Mouse (Mus musculus) heart, embryonic 12.5 days (tissue): ENCODE measurements around the gene Elovl3. TPM values are rescaled to one million over a fixed set of nuclear protein-coding genes. Genes with fewer than 3 reads are reported as not detected.
A peak's percentile ranks its signal among the peaks of the same experiment; 100 is the strongest.
"Not testable (repeated sequence)": the region's sequence is repeated elsewhere in the genome, so short reads cannot be mapped to it uniquely, and the experiment has no call there.

Source experiments
- ATAC-seq: fragments of 200-750 bp; cut with Nextera tagmentation; 2 replicates; pipeline ENCODE4 v1.8.0; 2017; ENCODE audit warnings: moderate TSS enrichment, moderate library complexity; ENCODE audit not compliant: insufficient number of reproducible peaks, low FRiP score
- H3K27ac ChIP-seq: fragments of 300-500 bp; sonication (generic); 2 replicates; pipeline ENCODE4 v1.5.1; 2016; ENCODE audit warnings: mild to moderate bottlenecking, moderate library complexity; ENCODE audit not compliant: poor library complexity, severe bottlenecking
- H3K27me3 ChIP-seq: fragments of 300-500 bp; sonication (generic); replicated peaks from 2 replicates; pipeline ENCODE4 v1.6.1; 2016; ENCODE audit warnings: mild to moderate bottlenecking, moderate library complexity
- H3K36me3 ChIP-seq: fragments of 300-500 bp; sonication (generic); 2 replicates; pipeline ENCODE4 v1.6.1; 2016; ENCODE audit warnings: mild to moderate bottlenecking, moderate library complexity
- H3K4me1 ChIP-seq: fragments of 300-500 bp; sonication (generic); replicated peaks from 2 replicates; pipeline ENCODE4 v1.6.1; 2016; ENCODE audit warnings: mild to moderate bottlenecking
- H3K4me2 ChIP-seq: fragments of 300-500 bp; sonication (generic); 2 replicates; pipeline ENCODE4 v1.6.1; 2016; ENCODE audit warnings: mild to moderate bottlenecking, moderate library complexity
- H3K4me3 ChIP-seq: fragments of 300-500 bp; sonication (generic); 2 replicates; pipeline ENCODE4 v1.5.1; 2016; ENCODE audit warnings: mild to moderate bottlenecking
- H3K9ac ChIP-seq: fragments of 300-500 bp; sonication (generic); 2 replicates; pipeline ENCODE4 v1.6.1; 2016; ENCODE audit warnings: mild to moderate bottlenecking, moderate library complexity
- H3K9me3 ChIP-seq: fragments of 300-500 bp; sonication (generic); replicated peaks from 2 replicates; pipeline ENCODE4 v1.6.1; 2016; ENCODE audit warnings: mild to moderate bottlenecking, moderate library complexity
- WGBS: fragments of 180-500 bp; shearing (Covaris S2); methylation state at CpG from one replicate; pipeline ENCODE4 v1.1.7; 2016; 5-methylcytosine and 5-hydroxymethylcytosine counted together
- polyA plus RNA-seq: library from polyadenylated mRNA; unstranded; fragments of >200 nt; fragmentation: Nextera tagmentation; extraction: Ambion mirVana; gene quantifications from 2 replicates; pipeline ENCODE4 v1.2.1, GENCODE M21; 2016

The Elovl3 gene
- polyA plus RNA-seq, 1 experiment from 2014 or later = not detected

DNA sequence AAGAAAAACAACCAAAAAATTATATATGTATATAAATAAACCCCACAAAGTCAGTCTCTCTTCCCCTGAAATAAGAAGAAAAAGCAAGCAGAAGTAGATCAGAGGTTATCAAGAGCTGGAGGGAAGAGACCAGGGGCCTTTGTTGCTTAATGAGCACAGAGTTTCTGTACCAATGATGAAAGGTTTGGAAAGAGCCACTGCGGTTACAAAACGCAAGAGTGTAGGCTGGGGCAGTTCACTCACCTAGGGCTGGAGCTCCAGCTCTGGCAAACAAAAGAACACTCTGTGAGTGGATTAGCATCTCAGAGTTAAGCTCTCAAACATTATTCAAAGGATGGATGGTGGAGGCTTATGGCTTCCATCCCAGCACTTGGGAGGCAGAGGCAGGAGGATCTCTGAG, 21.5 kb upstream of the Elovl3 start:
- Histone ChIP-seq H3K9me3 (no peaks in the 10 kb centered on the region), H3K4me3 (no peak overlapping the region), H3K4me1 (no peaks in the 10 kb centered on the region), H3K27me3 (no peaks in the 10 kb centered on the region), H3K27ac (no peak overlapping the region), H3K4me2 (no peak overlapping the region), H3K9ac (no peak overlapping the region), H3K36me3 (no peaks in the 10 kb centered on the region)
- ATAC-seq = no peak
- 84% methylated on average over 2 of the region's 2 CpGs for WGBS

DNA sequence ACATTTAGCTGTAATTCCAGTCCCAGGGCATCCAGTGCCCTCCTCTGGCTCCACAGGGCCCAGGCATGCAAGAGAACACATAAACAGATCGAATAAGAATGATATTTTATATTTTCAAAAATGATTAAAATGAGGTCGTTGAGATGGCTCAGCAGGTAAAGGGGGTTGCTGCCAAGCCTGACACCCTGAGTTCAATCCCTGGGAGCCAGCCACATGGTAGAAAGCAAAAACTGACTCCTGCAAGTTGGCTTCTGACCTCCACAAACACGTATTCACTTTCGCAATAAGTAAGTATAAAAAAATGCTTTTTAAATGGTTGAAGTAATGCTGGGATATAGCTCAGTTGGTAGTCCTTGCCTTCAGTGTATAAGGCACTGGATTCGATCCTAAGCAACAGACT, 20.9 kb upstream of the Elovl3 start:
- WGBS = 81% methylated on average over 5 of the region's 5 CpGs
- H3K27me3 ChIP-seq = no peaks in the 10 kb centered on the region
- H3K4me3 ChIP-seq = no peak overlapping the region
- no peak overlapping the region for H3K27ac ChIP-seq
- no peak for ATAC-seq
- no peaks in the 10 kb centered on the region for H3K4me1 ChIP-seq
- no peaks in the 10 kb centered on the region for H3K36me3 ChIP-seq
- H3K9ac ChIP-seq = no peak overlapping the region
- H3K4me2 ChIP-seq = no peak overlapping the region
- H3K9me3 ChIP-seq = no peaks in the 10 kb centered on the region

DNA sequence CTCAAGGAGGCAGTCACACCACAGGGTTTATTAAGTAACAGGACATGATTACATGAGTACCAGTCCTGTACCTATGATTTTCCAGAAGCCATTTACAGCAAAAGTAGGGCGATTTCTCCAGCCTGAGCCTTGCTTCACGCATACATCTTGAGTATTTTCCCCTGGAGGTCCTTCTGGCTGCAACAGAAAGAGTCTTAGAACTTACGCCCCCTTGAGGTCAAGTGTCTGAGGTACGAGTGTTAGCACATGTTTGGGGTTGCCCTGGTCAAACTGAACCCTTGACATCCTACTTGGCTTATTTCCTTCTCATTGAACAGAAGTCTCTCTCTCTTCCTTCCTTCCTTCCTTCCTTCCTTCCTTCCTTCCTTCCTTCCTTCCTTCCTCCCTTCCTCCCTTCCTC, 17.1 kb upstream of the Elovl3 start:
- Histone ChIP-seq H3K9ac (no peak overlapping the region), H3K4me3 (no peak overlapping the region), H3K27me3 (no peaks in the 10 kb centered on the region), H3K36me3 (no peaks in the 10 kb centered on the region), H3K4me2 (no peak overlapping the region), H3K4me1 (no peaks in the 10 kb centered on the region), H3K27ac (no peak overlapping the region), H3K9me3 (no peaks in the 10 kb centered on the region)
- WGBS = 67% methylated on average over 4 of the region's 4 CpGs
- no peak for ATAC-seq

DNA sequence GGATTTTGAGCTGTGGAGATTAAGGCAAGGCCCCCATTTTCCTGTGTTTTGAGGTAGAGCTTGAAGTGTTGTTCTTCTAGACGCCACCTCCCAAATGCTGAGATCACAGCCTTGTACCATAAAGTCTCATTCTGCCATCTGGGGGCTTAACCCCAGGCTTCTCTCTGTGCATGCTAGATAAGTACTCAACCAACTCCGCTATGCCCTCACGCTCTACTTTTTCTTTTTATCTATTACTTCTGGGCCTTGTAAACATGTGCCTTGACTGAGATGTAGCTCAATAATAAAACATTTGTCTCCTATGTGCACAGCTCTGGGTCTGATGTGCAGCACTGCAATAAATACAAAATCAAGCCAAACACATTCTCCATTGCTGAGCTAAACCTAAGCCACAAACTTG, 12.2 kb upstream of the Elovl3 start:
- H3K27ac ChIP-seq = no peak overlapping the region
- no peaks in the 10 kb centered on the region for H3K36me3 ChIP-seq
- H3K4me2 ChIP-seq = no peak overlapping the region
- no peak for ATAC-seq
- no peak overlapping the region for H3K4me3 ChIP-seq
- H3K9ac ChIP-seq = no peak overlapping the region
- no peaks in the 10 kb centered on the region for H3K27me3 ChIP-seq
- H3K4me1 ChIP-seq = no peaks in the 10 kb centered on the region
- H3K9me3 ChIP-seq = no peaks in the 10 kb centered on the region
- WGBS = 87% methylated on average over 3 of the region's 3 CpGs

DNA sequence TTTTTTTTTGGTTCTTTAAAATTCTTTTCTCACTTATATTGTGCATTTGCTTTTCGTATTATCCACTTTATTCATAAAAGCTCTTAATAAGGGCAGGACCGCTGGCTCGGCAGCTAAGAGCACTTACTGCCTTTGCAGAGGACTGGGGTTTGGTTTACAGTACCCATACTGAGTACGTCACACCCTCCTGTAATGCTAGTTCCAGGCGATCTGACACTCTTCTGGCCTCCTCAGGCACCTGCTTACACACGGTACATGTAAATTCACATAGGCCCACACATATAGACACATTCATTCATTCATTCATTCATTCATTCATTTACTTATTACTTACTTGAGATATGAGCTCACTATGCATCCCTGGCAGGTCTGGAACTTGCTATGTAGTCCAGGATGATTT, 10.8 kb upstream of the Elovl3 start:
- H3K4me1 ChIP-seq = no peaks in the 10 kb centered on the region
- H3K27me3 ChIP-seq = no peaks in the 10 kb centered on the region
- no peaks in the 10 kb centered on the region for H3K9me3 ChIP-seq
- no peak for ATAC-seq
- H3K9ac ChIP-seq = no peak overlapping the region
- no peak overlapping the region for H3K4me3 ChIP-seq
- no peak overlapping the region for H3K4me2 ChIP-seq
- H3K27ac ChIP-seq = no peak overlapping the region
- H3K36me3 ChIP-seq = no peaks in the 10 kb centered on the region
- 70% methylated on average over 6 of the region's 6 CpGs for WGBS

DNA sequence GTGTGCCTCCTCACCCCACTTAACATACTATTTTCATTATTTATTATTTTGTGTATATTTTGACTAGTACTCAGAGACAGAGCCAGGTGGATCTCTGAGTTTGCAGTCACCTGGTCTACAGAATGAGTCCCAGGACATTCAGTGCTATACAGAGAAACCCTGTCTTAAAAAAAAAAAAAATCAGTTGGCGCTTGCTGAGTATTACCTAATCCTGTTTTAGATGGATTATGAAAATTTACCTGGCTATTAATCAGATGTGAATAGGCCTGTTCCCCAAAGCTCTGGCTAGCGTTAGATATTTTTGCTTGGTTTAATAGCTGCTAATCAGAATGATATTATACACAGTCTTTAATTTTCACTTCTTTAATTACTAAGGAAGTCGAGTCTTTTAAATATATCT, 7.8 kb upstream of the Elovl3 start:
- Histone ChIP-seq H3K36me3 (no peaks in the 10 kb centered on the region), H3K9ac (no peak overlapping the region), H3K4me2 (no peak overlapping the region), H3K27ac (no peak overlapping the region), H3K4me3 (no peak overlapping the region), H3K4me1 (no peaks in the 10 kb centered on the region), H3K27me3 (peaks cover 7% of the 10 kb centered on the region; the same call in 1 of the 2 replicates), H3K9me3 (no peaks in the 10 kb centered on the region)
- WGBS = 73% methylated on average over 3 of the region's 3 CpGs
- no peak for ATAC-seq

DNA sequence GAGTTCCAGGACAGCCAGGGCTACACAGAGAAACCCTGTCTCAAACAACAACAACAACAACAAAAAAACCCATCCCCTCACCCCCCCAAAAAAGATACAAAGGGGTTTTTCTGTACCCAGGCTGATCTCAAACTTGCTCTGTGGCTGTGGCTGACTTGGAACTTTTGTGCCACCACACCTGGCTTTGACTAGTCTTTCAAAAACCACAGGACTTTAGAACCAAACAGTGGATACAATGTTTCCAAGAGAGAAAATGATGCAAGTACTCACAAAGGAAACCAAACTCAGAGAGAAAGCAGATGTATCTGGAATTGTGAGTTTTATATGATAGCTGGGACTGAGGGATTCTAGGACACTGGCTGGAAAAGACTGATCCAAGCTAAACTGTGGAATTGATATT, 7.0 kb upstream of the Elovl3 start:
- no peak overlapping the region for H3K27ac ChIP-seq
- ATAC-seq = no peak

DNA sequence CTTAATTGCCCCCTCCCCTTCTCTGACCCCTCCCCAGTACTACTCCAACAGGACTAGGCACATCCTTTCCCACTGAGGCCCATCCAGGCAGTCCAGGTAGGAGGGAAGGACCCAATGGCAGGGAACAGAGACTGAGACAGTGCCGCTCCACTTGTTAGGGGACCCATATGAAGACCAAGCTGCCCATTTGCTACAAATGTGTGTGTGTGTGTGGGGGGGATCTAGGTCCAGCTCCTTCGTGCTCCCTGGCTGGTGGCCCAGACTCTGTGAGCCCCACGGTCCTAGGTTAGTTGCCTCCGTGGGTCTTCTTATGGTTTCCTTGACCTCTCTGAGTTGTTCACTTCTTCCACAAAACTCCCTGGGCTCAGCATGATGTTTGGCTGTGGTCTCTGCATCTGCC, 5.4 kb upstream of the Elovl3 start:
- peaks cover 19% of the 10 kb centered on the region for H3K27me3 ChIP-seq
- no peak for ATAC-seq

More for the DNA sequence above, 7.0 kb upstream of the Elovl3 start:
- H3K27me3 ChIP-seq = peaks cover 7% of the 10 kb centered on the region; the same call in 1 of the 2 replicates
- no peaks in the 10 kb centered on the region for H3K9me3 ChIP-seq
- H3K4me1 ChIP-seq = no peaks in the 10 kb centered on the region
- H3K4me3 ChIP-seq = no peak overlapping the region
- H3K36me3 ChIP-seq = no peaks in the 10 kb centered on the region
- H3K9ac ChIP-seq = no peak overlapping the region
- no peak overlapping the region for H3K4me2 ChIP-seq

DNA sequence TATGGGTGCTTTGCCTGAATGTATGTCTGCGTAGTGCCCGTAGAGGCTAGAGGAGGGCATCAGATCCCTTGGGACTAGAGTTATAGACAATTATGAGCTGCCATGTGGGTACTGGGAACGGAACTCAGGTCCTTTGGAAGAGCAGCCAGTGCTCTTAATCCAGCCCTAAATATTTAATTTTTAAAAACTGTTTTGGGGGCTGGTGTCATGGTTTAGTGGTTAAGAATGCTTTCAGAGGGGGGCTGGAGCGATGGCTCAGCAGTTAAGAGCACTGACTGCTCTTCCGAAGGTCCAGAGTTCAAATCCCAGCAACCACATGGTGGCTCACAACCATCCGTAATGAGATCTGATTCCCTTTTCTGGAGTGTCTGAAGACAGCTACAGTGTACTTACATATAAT, 2.0 kb upstream of the Elovl3 start:
- H3K4me1 ChIP-seq, ATAC-seq, H3K27ac ChIP-seq, H3K36me3 ChIP-seq, H3K9me3 ChIP-seq, H3K4me2 ChIP-seq, H3K9ac ChIP-seq, H3K4me3 ChIP-seq: not testable (repeated sequence)
- peaks cover 54% of the 10 kb centered on the region for H3K27me3 ChIP-seq
- WGBS = 68% methylated on average over 6 of the region's 6 CpGs

More for the DNA sequence above, 5.4 kb upstream of the Elovl3 start:
- no peaks in the 10 kb centered on the region for H3K36me3 ChIP-seq
- no peak overlapping the region for H3K4me3 ChIP-seq
- no peak overlapping the region for H3K4me2 ChIP-seq
- H3K9me3 ChIP-seq = no peaks in the 10 kb centered on the region
- no peak overlapping the region for H3K27ac ChIP-seq
- WGBS = 74% methylated on average over 4 of the region's 4 CpGs
- H3K9ac ChIP-seq = no peak overlapping the region
- no peaks in the 10 kb centered on the region for H3K4me1 ChIP-seq

DNA sequence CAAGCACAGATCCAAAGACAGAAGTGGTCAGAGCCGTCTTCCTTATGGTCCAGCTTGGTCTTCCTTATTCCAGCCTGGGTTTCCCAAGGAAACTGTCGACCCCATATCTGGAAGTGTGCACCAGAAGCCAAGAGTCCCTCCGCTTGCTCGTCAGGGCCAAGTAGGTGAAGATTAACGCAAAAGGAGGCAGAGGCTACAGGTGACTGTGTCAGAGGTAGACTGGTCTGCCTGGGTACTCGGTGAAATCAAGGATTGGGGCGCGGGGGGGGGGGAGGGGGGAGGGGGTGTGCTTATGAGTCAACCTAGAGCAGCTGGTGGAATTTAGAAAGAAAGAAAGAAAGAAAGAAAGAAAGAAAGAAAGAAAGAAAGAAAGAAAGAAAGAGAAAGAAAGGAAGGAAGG, 414 bp upstream of the Elovl3 start:
- Histone ChIP-seq H3K27ac (no peak overlapping the region), H3K36me3 (no peaks in the 10 kb centered on the region), H3K4me2 (peak overlapping the region; percentile 70), H3K9ac (no peak overlapping the region), H3K27me3 (peaks cover 64% of the 10 kb centered on the region), H3K4me3 (peak overlapping the region; percentile 39), H3K4me1 (peaks cover 17% of the 10 kb centered on the region), H3K9me3 (no peaks in the 10 kb centered on the region)
- WGBS = 8% methylated on average over 6 of the region's 8 CpGs
- no peak for ATAC-seq

DNA sequence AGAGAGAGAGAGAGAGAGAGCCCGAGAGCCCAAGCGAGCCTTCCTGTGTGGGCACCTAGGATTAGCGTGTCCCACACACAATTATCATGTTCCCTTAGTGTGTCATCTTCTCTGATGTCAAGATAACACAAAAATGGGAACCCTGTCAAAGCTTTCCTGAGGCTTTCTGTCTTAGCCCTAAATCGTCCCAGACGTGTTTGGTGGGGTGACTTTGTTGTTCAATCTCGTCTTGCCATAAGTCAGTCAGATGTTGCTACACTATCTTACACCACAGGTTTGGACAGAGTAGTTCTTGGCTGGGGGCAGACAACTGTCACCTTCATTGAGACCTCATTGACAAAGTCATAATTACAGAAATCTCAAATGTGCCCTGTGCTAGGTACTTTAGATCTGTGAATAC, 880 bp downstream of the Elovl3 start:
- Histone ChIP-seq H3K4me1 (peaks cover 27% of the 10 kb centered on the region), H3K27ac (no peak overlapping the region), H3K27me3 (peaks cover 72% of the 10 kb centered on the region), H3K4me3 (no peak overlapping the region), H3K4me2 (0 out of 2 replicates have a peak overlapping the region, but pooled peaks have one; percentile 70), H3K36me3 (no peaks in the 10 kb centered on the region), H3K9ac (no peak overlapping the region), H3K9me3 (no peaks in the 10 kb centered on the region)
- 36% methylated on average over 6 of the region's 6 CpGs for WGBS
- ATAC-seq = no peak

DNA sequence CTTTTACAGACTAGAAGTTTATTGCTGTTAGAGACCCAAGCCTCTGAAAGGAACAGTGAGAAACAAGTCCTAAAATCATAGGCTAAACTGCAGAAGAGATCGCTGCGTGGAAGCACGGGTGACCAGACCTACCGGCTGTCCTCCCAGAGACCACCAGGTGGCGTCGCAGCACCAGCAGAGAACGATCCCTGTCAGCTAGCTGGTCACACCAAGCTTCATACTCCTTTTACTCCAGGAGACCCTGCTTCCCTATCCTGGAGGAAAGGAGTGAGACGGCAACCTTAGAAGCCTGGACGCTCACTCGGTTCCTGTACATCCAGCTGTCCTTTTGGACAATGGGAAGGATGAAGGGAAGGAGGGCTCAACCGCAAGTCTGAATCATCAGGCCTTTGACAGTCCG, 3.6 kb downstream of the Elovl3 start:
- no peaks in the 10 kb centered on the region for H3K36me3 ChIP-seq
- 4% methylated on average over 12 of the region's 12 CpGs for WGBS
- H3K9me3 ChIP-seq = no peaks in the 10 kb centered on the region
- H3K27me3 ChIP-seq = peaks cover 80% of the 10 kb centered on the region
- no peak overlapping the region for H3K27ac ChIP-seq
- ATAC-seq = peak; percentile 46; the same call in 1 of the 2 replicates
- peak overlapping the region; percentile 59 for H3K4me3 ChIP-seq
- H3K4me1 ChIP-seq = peaks cover 34% of the 10 kb centered on the region
- H3K4me2 ChIP-seq = peak overlapping the region; percentile 99
- H3K9ac ChIP-seq = peak overlapping the region; percentile 67; the same call in 1 of the 2 replicates
